Mouse (Mus musculus): Measurements from ENCODE around the gene Mgp. TPM values are rescaled to one million over a fixed set of nuclear protein-coding genes. Genes with fewer than 3 reads are reported as not detected.

Gene Mgp
- polyA plus RNA-seq, 1 experiment: 3,073 TPM

DNA sequence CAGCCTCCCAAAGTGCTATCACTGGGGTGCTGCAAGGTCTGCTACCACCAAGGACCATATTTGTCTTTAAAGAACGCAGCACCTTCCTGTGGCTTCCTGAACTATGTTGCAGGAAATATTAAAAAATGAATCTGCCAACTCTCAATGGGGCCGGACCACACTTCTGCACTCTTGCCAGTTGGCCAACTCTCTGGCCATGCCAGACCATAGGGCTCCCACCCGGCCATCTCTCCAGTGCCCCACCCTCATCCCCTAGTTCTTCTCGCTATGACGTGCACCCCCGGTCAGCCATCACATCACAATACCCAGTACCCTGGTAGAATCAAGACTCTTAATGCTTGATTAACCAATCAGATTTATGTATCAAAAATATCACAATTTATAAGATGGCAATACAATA lies 8.3 kb upstream of the Mgp start:
- no peak for DNase-seq
- Histone ChIP-seq H3K4me1 (ENCODE audit: control insufficient read depth, insufficient read depth, low read length) (peaks cover 7% of the 10 kb centered on the region; the same call in 1 of the 2 replicates), H3K4me3 (replicated peaks; ENCODE audit: extremely low read depth, low read depth, low read length) (no peak overlapping the region)
- WGBS: 77% methylated on average over 6 of the region's 6 CpGs
- no peak for TF ChIP-seq CTCF (IDR thresholded peaks at IDR 0.05; ENCODE audit: insufficient read depth, low read length)
- TF ChIP-seq POLR2A (IDR thresholded peaks at IDR 0.05; ENCODE audit: borderline replicate concordance, extremely low read depth, low read depth, low read length): no peak

DNA sequence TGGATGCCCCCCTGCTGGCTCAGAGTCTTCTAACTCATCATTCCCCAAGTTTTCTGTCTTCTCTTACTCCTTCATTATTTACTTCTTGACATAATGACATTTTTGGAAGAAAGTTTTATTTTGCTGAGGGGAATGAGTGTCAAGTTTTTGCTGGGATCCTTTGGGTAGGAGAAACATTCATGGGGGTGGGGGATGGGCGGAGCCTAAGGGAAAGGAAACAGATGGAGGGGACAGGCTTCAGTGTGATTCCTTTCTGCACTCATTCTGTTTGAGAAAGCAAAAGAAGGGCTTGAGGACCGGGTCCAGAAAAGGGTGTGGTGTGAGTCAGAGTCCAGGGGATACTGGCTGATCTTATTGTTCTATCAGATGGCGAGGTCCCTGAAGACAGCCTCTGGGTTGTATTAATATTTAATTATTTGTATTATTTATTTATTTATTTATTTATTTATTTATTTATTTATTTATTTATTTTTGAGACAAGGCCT lies 7.8 kb upstream of the Mgp start:
- no peak for DNase-seq
- 61% methylated on average over 3 of the region's 3 CpGs for WGBS
- TF ChIP-seq CTCF (IDR thresholded peaks at IDR 0.05; ENCODE audit: insufficient read depth, low read length): no peak
- TF ChIP-seq POLR2A (IDR thresholded peaks at IDR 0.05; ENCODE audit: borderline replicate concordance, extremely low read depth, low read depth, low read length): no peak

DNA sequence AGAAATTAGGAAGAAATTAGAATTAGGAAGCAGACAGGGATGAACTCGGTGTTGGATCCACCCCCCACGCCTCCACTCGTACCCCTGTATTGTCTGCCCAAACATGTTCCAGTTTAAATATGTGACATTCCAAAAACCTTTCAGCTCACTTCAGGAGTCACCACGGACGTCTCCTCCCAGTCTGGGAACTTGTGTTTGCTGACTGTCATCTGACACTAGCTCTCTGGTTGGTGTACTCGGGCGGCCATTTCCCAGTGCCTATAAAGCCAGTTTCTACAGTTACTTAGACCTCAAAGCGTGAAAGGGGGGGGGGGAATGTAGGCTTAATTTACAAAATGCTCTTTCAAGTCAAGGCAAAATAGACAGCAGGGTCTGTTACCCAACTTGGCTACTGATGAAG lies 6.1 kb upstream of the Mgp start:
- 58% methylated on average over 8 of the region's 8 CpGs for WGBS
- TF ChIP-seq POLR2A (IDR thresholded peaks at IDR 0.05; ENCODE audit: borderline replicate concordance, extremely low read depth, low read depth, low read length) (no peak), CTCF (IDR thresholded peaks at IDR 0.05; ENCODE audit: insufficient read depth, low read length) (no peak)
- no peak for DNase-seq
- Histone ChIP-seq H3K4me1 (ENCODE audit: control insufficient read depth, insufficient read depth, low read length) (no peaks in the 10 kb centered on the region), H3K4me3 (replicated peaks; ENCODE audit: extremely low read depth, low read depth, low read length) (no peak overlapping the region)

More for the DNA sequence above, 7.8 kb upstream of the Mgp start:
- H3K4me1 ChIP-seq (ENCODE audit: control insufficient read depth, insufficient read depth, low read length): peaks cover 5% of the 10 kb centered on the region; the same call in 1 of the 2 replicates
- no peak overlapping the region for H3K4me3 ChIP-seq (replicated peaks; ENCODE audit: extremely low read depth, low read depth, low read length)

GRCm38 (mm10) chr6:136874599-136874998 lies 1.0 kb downstream of the Mgp start:
- H3K4me3 ChIP-seq (replicated peaks; ENCODE audit: extremely low read depth, low read depth, low read length): peak overlapping the region; percentile 66
- 14% methylated on average over 8 of the region's 8 CpGs for WGBS
- H3K4me1 ChIP-seq (ENCODE audit: control insufficient read depth, insufficient read depth, low read length): no peaks in the 10 kb centered on the region
- DNase-seq: no peak
- TF ChIP-seq POLR2A (IDR thresholded peaks at IDR 0.05; ENCODE audit: borderline replicate concordance, extremely low read depth, low read depth, low read length) (peak; percentile 46; the same call in 1 of the 2 replicates), CTCF (IDR thresholded peaks at IDR 0.05; ENCODE audit: insufficient read depth, low read length) (no peak)

DNA sequence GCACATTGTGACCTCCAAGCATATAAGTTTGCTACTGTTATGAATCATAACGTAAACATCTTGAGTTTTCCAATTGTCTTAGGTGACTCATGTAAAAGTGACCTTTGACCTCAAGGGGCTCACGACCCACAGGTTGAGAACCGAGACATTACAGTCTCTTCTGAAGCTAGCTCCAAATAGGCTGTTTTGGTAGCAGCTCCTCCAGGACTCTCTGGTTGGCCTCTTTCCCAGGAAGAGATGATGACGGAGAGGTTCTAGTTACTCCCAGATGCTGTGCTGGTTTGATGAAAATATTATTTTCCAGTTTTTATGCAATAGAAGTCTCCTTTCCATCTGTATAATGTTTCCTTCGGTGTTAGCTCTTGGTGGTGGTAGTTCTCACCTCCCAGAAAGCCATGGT lies 6.7 kb downstream of the Mgp start:
- 54% methylated on average over 5 of the region's 5 CpGs for WGBS
- no peaks in the 10 kb centered on the region for H3K4me1 ChIP-seq (ENCODE audit: control insufficient read depth, insufficient read depth, low read length)
- TF ChIP-seq CTCF (IDR thresholded peaks at IDR 0.05; ENCODE audit: insufficient read depth, low read length) (no peak), POLR2A (IDR thresholded peaks at IDR 0.05; ENCODE audit: borderline replicate concordance, extremely low read depth, low read depth, low read length) (no peak)
- no peak for DNase-seq
- no peak overlapping the region for H3K4me3 ChIP-seq (replicated peaks; ENCODE audit: extremely low read depth, low read depth, low read length)

- TF ChIP-seq POLR2A (IDR thresholded peaks at IDR 0.05; ENCODE audit: borderline replicate concordance, extremely low read depth, low read depth, low read length) (no peak), CTCF (IDR thresholded peaks at IDR 0.05; ENCODE audit: insufficient read depth, low read length) (no peak)
- 62% methylated on average over 4 of the region's 4 CpGs for WGBS
- Histone ChIP-seq H3K4me1 (ENCODE audit: control insufficient read depth, insufficient read depth, low read length) (no peaks in the 10 kb centered on the region), H3K4me3 (replicated peaks; ENCODE audit: extremely low read depth, low read depth, low read length) (no peak overlapping the region)
- no peak for DNase-seq
These were observed 9.5 kb downstream of the Mgp start for GRCm38 (mm10) chr6:136866150-136866549.

- Histone ChIP-seq H3K4me3 (replicated peaks; ENCODE audit: extremely low read depth, low read depth, low read length) (no peak overlapping the region), H3K4me1 (ENCODE audit: control insufficient read depth, insufficient read depth, low read length) (no peaks in the 10 kb centered on the region)
- TF ChIP-seq POLR2A (IDR thresholded peaks at IDR 0.05; ENCODE audit: borderline replicate concordance, extremely low read depth, low read depth, low read length) (no peak), CTCF (IDR thresholded peaks at IDR 0.05; ENCODE audit: insufficient read depth, low read length) (no peak)
- DNase-seq: no peak
- 90% methylated on average over 5 of the region's 5 CpGs for WGBS
These were observed 10.3 kb downstream of the Mgp start for GRCm38 (mm10) chr6:136865360-136865759.

DNA sequence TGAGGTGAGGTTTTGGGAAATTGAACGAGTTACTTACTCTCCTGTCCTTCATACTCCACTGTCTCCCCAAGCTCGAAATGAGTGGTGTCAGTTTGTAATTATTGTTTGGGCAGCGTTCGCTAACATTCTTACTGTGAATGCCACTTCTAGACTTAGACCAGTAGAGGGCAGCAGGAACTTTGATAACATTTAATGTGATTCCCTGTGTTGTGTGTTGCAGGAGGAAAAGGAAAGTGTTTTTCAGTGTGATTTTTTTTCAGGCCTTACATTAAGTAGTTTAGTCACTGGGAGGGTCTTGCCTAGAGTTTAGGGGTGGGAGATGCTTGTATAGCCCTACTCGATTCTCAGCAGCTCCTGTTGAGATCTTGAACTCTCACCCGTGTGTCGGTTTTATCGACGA lies 14.6 kb downstream of the Mgp start:
- Histone ChIP-seq H3K4me3 (replicated peaks; ENCODE audit: extremely low read depth, low read depth, low read length) (no peak overlapping the region), H3K4me1 (ENCODE audit: control insufficient read depth, insufficient read depth, low read length) (peaks cover 8% of the 10 kb centered on the region)
- TF ChIP-seq CTCF (IDR thresholded peaks at IDR 0.05; ENCODE audit: insufficient read depth, low read length): peak; percentile 18; the same call in 1 of the 2 replicates
- TF ChIP-seq POLR2A (IDR thresholded peaks at IDR 0.05; ENCODE audit: borderline replicate concordance, extremely low read depth, low read depth, low read length): no peak
- WGBS: 22% methylated on average over 9 of the region's 9 CpGs
- DNase-seq: no peak

DNA sequence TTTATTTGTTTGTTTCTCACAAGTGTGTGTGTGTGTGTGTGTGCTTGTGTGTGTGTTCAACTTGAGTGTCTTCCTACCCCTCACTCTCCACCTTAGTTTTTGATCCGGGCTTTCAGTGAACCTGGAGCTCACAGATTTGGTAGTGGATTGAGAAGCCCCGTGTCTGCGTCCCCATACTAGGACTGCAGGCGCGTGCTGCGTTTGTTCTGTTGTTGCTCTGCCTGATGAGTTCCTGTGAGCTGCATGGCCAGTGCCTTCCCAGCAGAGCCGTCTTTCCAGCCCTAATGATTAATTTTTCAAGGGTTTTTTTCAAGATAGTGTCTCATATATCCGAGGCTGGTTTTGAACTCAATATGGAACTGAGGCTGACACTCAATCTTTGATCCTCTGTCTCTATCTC lies 17.2 kb downstream of the Mgp start:
- TF ChIP-seq CTCF (IDR thresholded peaks at IDR 0.05; ENCODE audit: insufficient read depth, low read length) (no peak), POLR2A (IDR thresholded peaks at IDR 0.05; ENCODE audit: borderline replicate concordance, extremely low read depth, low read depth, low read length) (no peak)
- peaks cover 8% of the 10 kb centered on the region for H3K4me1 ChIP-seq (ENCODE audit: control insufficient read depth, insufficient read depth, low read length)
- no peak overlapping the region for H3K4me3 ChIP-seq (replicated peaks; ENCODE audit: extremely low read depth, low read depth, low read length)
- WGBS: 41% methylated on average over 8 of the region's 8 CpGs
- no peak for DNase-seq

DNA sequence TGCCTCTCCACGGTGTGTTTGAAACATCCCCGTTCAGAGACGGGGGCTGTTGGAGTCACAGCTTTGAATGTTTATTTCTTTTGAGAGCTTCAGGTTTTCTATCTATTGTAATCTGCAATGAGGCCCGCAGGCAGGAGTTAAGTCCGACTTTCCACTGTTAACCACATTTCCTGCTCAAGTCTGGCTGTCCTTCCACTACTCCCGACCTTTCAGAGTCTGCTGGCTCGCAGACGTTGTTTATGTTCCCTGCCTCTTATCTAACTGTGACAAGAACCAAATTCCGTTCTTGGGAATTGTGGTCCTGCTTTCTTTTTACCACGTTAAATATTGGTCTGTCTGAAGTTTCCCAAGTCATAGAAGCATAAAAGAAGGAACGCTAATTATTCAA lies 17.8 kb downstream of the Mgp start:
- peak; percentile 15 for DNase-seq
- H3K4me1 ChIP-seq (ENCODE audit: control insufficient read depth, insufficient read depth, low read length): peaks cover 8% of the 10 kb centered on the region
- H3K4me3 ChIP-seq (replicated peaks; ENCODE audit: extremely low read depth, low read depth, low read length): peak overlapping the region; percentile 59
- TF ChIP-seq POLR2A (IDR thresholded peaks at IDR 0.05; ENCODE audit: borderline replicate concordance, extremely low read depth, low read depth, low read length) (no peak), CTCF (IDR thresholded peaks at IDR 0.05; ENCODE audit: insufficient read depth, low read length) (no peak)
- WGBS: 7% methylated on average over 11 of the region's 11 CpGs
